Mouse (Mus musculus) ovary, postnatal 14 days (tissue): ENCODE data around the gene 1700025G04Rik.
A peak's percentile ranks its signal among the peaks of the same experiment; 100 is the strongest.

Experiments
- DNase-seq: peaks from one replicate; pipeline ENCODE4 v3.0.0; 2022; ENCODE audit warnings: low spot score

1700025G04Rik gene

DNA sequence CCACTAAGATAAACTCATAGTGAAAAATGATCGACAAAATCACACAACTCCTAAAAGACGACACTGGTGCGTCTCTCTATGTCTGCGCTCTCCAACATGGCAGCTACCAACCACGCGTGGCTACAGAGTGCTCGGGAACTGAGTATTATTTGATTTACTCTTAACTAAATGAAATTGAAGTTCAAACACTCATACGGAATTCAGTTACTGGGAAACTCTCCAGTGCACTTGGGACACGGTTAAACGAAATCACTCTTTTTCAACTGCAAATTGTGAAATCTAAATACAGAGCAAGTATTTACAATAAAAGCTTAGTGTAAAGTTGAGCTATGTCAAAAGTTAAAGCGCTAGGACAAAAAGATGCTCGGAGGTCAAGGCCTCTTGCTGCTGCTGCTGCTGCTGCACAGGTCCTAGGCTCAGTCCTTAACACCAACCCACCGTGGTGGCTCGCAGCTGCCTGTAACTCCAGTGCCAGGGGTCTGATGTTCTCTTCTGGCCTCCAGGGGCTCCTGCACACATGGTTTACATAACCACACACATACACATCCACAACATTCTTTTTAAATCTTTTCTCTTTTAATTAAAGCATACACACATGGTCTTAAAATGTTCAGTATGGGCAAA is 13.6 kb downstream of the 1700025G04Rik start:
- DNase-seq = no peak

GRCm38 (mm10) chr1:152075725-152076124 is 14.2 kb downstream of the 1700025G04Rik start:
- no peak for DNase-seq

DNA sequence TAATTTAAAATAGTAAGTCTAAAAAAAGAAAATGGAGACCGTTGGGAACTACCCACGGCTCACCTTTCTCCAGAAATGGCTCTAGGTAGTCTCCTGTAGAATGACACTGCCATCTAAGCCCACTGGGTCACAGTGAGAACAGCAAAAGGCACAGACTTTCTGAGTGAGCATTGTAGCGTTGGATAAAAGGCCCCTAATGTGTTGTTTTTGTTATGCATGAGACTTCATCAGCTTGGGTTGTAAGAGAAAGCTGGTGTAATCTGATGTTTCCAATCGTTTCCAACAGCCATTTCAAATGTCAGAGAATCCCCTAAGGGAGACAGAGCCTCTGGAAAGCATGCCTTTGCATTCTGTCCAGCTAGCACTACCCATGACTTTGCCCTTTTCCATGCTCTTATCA is 19.5 kb downstream of the 1700025G04Rik start:
- DNase-seq = no peak

- DNase-seq = no peak
These were observed 20.2 kb downstream of the 1700025G04Rik start for GRCm38 (mm10) chr1:152069745-152070144.

DNA sequence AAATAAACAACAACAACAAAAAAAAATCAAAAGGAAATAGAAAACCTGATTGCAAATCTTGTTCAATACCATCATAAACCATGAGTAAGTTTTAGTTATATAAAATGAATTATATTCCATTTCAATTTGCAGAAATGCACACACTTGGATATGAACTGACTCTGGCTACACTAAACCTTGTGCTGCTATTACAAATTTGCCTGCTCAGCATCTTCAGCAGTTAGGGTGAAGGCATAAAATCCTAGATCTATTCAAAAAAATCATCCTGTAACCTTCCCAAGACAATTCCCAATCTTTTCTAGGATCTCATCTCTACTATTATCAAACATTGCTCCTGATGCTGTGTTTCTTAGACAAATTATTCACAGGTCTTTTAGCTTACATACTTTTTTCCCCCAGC is 22.0 kb downstream of the 1700025G04Rik start:
- DNase-seq = no peak

- DNase-seq = no peak
These were observed 24.4 kb downstream of the 1700025G04Rik start for GRCm38 (mm10) chr1:152065527-152065926.

- DNase-seq = no peak
These were observed 26.4 kb downstream of the 1700025G04Rik start for GRCm38 (mm10) chr1:152063357-152064145.

DNA sequence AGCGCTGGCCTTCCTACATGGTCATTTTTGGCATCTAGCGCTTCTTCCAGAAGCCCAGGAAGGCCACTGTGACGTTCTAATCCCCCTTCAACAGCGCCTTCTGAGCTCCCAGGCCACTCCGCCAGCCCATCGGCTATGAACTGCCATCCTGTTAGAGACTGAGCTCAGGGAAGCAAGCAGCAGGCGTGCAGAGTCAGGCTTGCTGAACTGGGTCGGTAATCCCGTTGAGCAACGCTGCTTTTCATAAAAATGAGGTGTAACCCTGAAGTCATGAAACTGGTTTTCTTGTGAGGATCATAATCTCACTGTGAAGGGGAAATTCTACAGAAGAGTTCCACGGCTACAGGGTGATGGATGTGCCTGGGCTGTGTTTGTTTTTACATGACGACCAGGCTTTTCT is 28.2 kb downstream of the 1700025G04Rik start:
- DNase-seq = no peak

DNA sequence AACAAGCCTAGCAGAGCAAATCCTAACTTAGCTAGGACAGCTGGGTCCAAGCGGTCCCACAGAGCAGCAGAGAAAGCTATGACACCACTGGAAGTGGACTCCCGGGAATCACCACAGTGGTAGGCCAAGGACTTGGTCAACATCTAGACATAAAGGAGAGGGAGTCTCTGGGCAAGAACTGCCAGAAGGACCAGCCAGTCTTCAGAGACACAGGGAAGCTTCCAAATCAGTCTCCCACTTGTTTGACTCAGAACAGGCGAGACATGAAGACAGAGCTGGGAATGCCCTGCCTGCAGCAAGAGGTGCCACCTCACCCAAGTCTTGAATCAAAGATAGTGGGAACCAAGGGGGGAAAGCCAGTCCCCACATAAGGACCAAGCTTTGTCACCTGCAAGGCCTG is 29.7 kb downstream of the 1700025G04Rik start:
- DNase-seq = no peak

DNA sequence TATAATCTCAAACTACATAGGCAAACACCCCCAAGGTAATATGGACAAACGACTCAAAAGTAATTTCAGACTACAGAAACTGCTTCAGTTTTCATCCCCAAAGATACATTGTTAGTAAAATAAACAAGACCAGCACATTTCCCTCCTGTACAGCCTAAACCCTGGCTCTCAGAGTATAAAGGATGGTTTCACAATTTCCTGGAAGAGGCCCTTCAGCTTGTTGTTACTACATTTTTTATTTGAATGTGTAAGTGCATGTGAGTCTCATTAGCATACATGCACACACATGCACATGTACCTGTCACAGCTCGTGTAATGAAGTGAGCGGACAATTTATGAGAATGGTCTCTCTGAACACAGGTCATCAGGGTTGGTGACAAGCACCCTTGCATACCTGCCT is 31.1 kb downstream of the 1700025G04Rik start:
- no peak for DNase-seq

- DNase-seq = no peak
These were observed 36.8 kb downstream of the 1700025G04Rik start for GRCm38 (mm10) chr1:152053112-152053511.

- DNase-seq = peak; percentile 21
These were observed 38.1 kb downstream of the 1700025G04Rik start for GRCm38 (mm10) chr1:152051858-152052257.

DNA sequence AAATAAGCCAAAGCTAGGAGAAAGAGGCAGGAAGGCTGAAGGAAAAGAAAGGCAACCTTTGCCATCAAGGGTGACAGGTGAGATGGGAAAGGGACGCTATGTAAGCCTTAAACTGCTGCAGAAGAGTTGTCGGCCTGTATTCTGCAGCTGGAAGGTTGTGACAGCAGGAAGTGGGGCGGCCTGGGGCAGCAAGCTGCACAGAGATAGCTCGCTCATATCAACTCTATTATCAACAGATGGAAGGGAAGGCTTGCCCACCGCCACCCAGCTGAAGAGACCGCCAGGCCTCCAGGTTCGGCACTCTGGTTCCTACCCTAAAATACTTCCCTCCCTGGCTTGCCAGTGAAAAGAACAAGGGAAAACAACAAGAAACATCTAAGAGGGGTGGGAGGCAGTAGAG is 39.9 kb downstream of the 1700025G04Rik start:
- no peak for DNase-seq

DNA sequence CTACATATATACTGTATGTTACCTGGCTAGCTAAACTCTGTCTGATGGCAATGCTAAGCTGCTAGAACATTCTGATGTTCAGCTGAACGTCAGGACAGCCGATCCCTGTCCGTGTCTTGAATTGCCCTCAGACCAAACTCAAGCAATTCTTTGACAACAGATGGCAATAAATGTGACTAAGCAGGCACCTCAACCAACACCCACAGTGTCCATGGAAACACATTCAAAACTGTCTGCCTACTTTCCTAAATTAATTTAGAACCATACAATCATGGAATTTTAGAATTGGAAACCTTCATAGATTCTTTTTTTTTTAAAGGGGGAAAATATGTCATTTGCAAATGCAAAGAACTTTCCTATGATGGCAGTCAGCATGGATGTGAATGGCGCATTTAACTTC is 41.6 kb downstream of the 1700025G04Rik start:
- DNase-seq = no peak

DNA sequence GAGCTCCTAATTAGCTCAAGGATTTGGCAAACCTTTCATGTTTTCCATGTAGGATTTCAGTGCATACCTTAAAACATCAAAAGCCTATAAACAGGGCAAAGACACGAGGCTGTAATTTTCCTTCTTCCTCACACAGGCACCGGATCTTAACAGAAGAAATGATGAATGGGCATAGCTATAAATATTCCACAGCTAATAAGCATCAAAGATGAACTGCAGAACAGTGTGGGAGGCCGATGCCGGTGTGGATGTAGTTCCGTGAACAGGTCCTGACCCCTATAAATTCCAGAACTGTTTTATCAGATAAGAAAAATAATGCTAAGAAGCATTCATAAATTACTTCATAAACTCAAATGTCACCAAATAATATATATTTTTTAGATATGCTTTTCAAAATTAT is 42.5 kb downstream of the 1700025G04Rik start:
- no peak for DNase-seq

DNA sequence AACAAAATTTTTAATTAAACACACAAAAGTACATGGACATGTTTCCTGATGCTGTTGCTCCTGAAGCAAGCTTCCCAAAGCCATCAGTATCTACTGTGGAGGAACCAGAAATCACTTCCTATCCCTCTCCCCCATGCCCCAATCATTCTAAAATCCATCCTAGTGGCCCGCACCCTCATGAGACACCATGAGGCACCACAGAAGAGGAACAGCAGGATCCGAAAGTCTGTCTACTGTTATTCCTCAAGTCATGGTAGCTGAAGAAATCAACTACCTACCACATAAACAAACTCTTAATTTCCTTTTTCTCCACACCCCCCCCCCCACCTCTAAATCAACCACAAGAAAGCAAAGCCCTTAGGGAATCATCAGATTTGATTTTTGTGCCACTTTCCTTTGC is 46.5 kb downstream of the 1700025G04Rik start:
- DNase-seq = no peak

DNA sequence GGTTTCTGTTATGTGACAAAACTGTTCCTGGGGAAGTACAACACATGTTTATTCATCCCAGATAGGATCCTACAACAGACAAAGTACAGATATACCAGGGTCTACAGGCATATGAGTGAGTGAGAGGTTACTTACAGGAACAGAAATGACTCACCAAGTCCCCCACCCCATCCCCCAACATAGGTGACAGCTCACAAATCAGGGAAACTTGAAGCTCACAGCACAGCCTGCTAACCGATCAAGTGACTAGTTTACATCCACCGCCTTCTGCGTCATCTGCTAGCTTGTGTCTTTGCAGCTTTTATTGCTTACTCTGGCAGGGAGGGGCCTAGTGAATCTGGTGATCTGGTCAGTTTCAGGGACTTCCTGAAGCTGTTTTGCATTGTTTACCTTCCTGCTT is 47.5 kb downstream of the 1700025G04Rik start:
- DNase-seq = no peak

- DNase-seq = no peak
These were observed 48.9 kb downstream of the 1700025G04Rik start for GRCm38 (mm10) chr1:152041005-152041404.

DNA sequence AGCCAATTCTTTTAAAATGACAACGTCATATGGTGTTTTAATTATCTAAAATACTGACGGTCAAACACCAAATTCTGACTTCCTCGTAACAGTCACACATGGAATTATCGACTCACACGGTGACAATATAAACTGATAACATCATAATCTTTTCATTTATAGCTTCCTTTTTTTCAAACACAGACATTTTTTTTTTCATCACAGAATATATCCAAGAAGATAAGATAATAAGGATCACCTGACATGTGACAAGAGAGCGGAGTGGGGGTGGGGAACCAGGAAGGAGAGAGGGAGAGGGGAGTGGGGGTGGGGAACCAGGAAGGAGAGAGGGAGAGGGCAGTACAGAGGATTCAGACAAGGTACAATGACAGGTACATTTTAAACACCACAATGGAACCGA is 49.9 kb downstream of the 1700025G04Rik start:
- DNase-seq = no peak

DNA sequence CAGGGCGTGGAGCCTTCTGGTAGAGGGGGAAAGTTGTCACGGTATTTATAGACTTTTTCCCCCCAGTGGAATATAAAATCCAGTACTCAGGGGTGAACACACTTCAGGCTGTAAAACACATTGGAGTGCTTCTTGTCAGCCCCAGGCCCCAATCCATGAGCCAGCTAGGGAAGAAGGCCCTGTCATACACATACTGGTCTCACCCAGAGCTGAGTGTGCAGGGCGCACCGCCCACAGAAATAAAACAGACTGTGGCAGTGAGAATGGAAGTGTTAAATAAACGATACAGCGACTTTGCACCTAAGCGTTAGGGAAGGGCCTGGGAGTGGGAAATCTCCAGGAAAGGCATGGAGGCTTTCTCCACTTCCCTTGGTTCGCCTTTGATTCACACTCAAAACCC is 50.3 kb downstream of the 1700025G04Rik start:
- DNase-seq = no peak

DNA sequence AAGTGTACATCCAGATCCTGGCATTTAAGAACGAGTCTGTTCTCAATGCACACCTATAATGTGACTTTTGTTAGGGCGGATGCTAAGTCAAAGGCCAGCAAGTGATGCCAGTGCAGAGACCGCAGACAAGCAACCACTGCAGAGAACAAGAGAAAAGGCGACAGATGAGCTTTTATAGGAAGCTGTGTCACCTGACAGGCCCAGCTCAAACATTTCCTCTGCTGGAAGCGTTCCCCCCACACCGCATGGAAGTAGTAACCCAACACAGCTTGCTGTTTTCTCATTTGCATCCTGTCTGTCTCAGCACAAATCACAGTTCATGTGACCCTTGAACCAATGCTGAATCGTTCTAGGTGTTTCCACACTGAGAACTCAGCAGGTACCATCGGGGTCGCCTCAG is 51.8 kb downstream of the 1700025G04Rik start:
- DNase-seq = no peak

DNA sequence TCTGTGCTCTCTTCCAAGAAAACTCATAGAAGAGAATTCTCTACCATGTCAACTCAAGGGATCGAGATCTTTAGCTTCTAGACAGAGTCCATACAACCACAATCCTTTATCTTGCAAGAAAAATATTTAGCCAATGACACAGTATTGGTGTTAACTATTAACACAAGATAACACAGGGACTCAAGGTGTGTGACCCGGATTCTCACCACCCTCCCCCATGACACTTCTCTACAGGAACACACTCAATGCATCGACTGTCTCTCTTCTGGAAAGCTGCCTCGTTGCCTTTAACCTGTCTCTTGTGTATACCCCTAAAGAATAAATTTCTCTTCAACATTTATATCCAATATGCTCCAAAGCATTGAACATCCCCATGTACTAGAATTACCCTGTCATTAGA is 52.3 kb downstream of the 1700025G04Rik start:
- DNase-seq = no peak

- no peak for DNase-seq
These were observed 55.2 kb downstream of the 1700025G04Rik start for GRCm38 (mm10) chr1:152034766-152035165.

- no peak for DNase-seq
These were observed 56.2 kb downstream of the 1700025G04Rik start for GRCm38 (mm10) chr1:152033731-152034130.
